Mouse (Mus musculus): ENCODE results near the gene Sipa1l3. TPM values are rescaled to one million over a fixed set of nuclear protein-coding genes. Genes with fewer than 3 reads are reported as not detected.

The Sipa1l3 gene
- polyA plus RNA-seq, 1 experiment = 93.0 TPM

DNA sequence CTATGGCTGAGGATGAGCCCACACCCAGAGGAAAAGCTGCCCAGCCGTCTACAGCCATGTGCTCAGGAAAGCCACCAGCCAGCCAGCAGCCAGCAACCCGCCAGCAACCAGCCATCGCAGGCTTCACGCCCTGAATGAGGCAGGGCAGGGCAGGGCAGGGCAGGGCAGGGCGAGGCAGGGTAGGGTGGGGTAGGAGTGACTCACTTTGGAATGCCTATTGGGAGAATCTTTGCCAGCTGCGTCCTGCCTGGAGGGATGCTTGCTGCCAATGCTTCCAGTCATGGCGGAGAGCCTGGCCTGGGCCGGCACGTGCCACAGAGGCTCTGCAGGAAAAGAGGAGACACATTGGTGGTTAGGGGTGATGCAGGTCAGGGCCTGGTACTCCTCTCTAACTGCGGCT, 168.0 kb downstream of the Sipa1l3 start:
- no peak for DNase-seq
- no peaks in the 10 kb centered on the region for H3K36me3 ChIP-seq (ENCODE audit: control insufficient read depth, insufficient read depth, low read length)
- H3K4me3 ChIP-seq (ENCODE audit: control insufficient read depth, insufficient read depth, low read length) = no peak overlapping the region
- TF ChIP-seq POLR2A (IDR thresholded peaks at IDR 0.05; ENCODE audit: control insufficient read depth, extremely low read depth, insufficient read depth, low read length, poor library complexity) (no peak), CTCF (IDR thresholded peaks at IDR 0.05; ENCODE audit: borderline replicate concordance, control insufficient read depth, extremely low read depth, insufficient read depth, low read length, poor library complexity) (no peak)
- 94% methylated on average over 10 of the region's 10 CpGs for WGBS
- no peak overlapping the region for H3K27ac ChIP-seq (ENCODE audit: control insufficient read depth, insufficient read depth, low read length)
- no peaks in the 10 kb centered on the region for H3K27me3 ChIP-seq (ENCODE audit: control insufficient read depth, insufficient read depth, low read length)
- H3K4me1 ChIP-seq (replicated peaks; ENCODE audit: control insufficient read depth, insufficient read depth, low read length) = no peaks in the 10 kb centered on the region

DNA sequence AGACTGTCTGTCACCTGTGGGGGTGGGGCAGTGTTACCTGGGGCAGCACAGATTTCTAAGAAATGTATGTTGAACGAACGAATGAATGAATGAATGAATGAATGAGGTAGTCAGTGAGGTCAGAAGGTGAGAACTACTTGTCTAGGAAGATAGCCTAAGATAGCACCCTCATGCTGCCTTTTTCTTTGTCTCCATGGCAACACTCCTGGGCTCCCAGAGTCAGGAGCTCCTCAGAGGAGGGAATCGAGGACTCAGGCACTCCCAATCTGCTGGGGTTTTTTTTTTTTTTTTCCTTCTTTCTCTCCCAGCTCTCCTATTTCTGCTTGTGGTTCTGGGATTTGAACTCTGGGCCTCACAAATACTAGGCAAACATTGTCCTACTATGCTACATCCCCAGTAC, 172.2 kb downstream of the Sipa1l3 start:
- H3K4me1 ChIP-seq (replicated peaks; ENCODE audit: control insufficient read depth, insufficient read depth, low read length) = no peaks in the 10 kb centered on the region
- no peaks in the 10 kb centered on the region for H3K36me3 ChIP-seq (ENCODE audit: control insufficient read depth, insufficient read depth, low read length)
- H3K4me3 ChIP-seq (ENCODE audit: control insufficient read depth, insufficient read depth, low read length) = no peak overlapping the region
- WGBS = 97% methylated on average over 3 of the region's 3 CpGs
- DNase-seq = no peak
- H3K27me3 ChIP-seq (ENCODE audit: control insufficient read depth, insufficient read depth, low read length) = no peaks in the 10 kb centered on the region
- TF ChIP-seq CTCF (IDR thresholded peaks at IDR 0.05; ENCODE audit: borderline replicate concordance, control insufficient read depth, extremely low read depth, insufficient read depth, low read length, poor library complexity) = no peak
- no peak for TF ChIP-seq POLR2A (IDR thresholded peaks at IDR 0.05; ENCODE audit: control insufficient read depth, extremely low read depth, insufficient read depth, low read length, poor library complexity)
- H3K27ac ChIP-seq (ENCODE audit: control insufficient read depth, insufficient read depth, low read length) = no peak overlapping the region

DNA sequence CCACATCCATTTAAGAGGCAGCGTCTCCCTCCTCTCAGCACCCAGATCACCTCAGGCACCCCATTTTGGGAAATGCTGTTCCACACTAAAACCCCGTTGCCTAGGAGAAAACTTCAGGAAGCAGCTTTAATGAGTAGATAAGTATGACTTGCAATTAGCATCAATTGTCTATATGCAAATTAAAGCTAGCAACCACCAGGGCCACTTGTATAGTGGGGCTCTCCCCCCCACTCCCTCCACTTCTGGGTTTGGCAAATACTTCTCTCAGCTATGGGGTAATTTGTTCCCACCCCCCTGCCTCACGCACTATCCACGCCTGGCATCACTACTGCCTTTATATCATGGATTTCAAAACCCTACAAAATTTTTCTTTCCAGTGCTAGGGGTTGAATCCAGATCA, 172.9 kb downstream of the Sipa1l3 start:
- Histone ChIP-seq H3K36me3 (ENCODE audit: control insufficient read depth, insufficient read depth, low read length) (no peaks in the 10 kb centered on the region), H3K4me3 (ENCODE audit: control insufficient read depth, insufficient read depth, low read length) (no peak overlapping the region), H3K27ac (ENCODE audit: control insufficient read depth, insufficient read depth, low read length) (no peak overlapping the region), H3K27me3 (ENCODE audit: control insufficient read depth, insufficient read depth, low read length) (no peaks in the 10 kb centered on the region), H3K4me1 (replicated peaks; ENCODE audit: control insufficient read depth, insufficient read depth, low read length) (no peaks in the 10 kb centered on the region)
- TF ChIP-seq POLR2A (IDR thresholded peaks at IDR 0.05; ENCODE audit: control insufficient read depth, extremely low read depth, insufficient read depth, low read length, poor library complexity) (no peak), CTCF (IDR thresholded peaks at IDR 0.05; ENCODE audit: borderline replicate concordance, control insufficient read depth, extremely low read depth, insufficient read depth, low read length, poor library complexity) (no peak)
- 97% methylated on average over 4 of the region's 4 CpGs for WGBS
- no peak for DNase-seq

- no peaks in the 10 kb centered on the region for H3K27me3 ChIP-seq (ENCODE audit: control insufficient read depth, insufficient read depth, low read length)
- DNase-seq = no peak
- TF ChIP-seq POLR2A (IDR thresholded peaks at IDR 0.05; ENCODE audit: control insufficient read depth, extremely low read depth, insufficient read depth, low read length, poor library complexity) = no peak
- TF ChIP-seq CTCF (IDR thresholded peaks at IDR 0.05; ENCODE audit: borderline replicate concordance, control insufficient read depth, extremely low read depth, insufficient read depth, low read length, poor library complexity) = no peak
- H3K4me1 ChIP-seq (replicated peaks; ENCODE audit: control insufficient read depth, insufficient read depth, low read length) = no peaks in the 10 kb centered on the region
- no peaks in the 10 kb centered on the region for H3K36me3 ChIP-seq (ENCODE audit: control insufficient read depth, insufficient read depth, low read length)
- H3K27ac ChIP-seq (ENCODE audit: control insufficient read depth, insufficient read depth, low read length) = no peak overlapping the region
- WGBS = 98% methylated on average over 7 of the region's 7 CpGs
- no peak overlapping the region for H3K4me3 ChIP-seq (ENCODE audit: control insufficient read depth, insufficient read depth, low read length)
Measured at GRCm38 (mm10) chr7:29343746-29344145, 174.7 kb downstream of the Sipa1l3 start.

- no peak for DNase-seq
Measured at GRCm38 (mm10) chr7:29342489-29343092, 175.8 kb downstream of the Sipa1l3 start.

DNA sequence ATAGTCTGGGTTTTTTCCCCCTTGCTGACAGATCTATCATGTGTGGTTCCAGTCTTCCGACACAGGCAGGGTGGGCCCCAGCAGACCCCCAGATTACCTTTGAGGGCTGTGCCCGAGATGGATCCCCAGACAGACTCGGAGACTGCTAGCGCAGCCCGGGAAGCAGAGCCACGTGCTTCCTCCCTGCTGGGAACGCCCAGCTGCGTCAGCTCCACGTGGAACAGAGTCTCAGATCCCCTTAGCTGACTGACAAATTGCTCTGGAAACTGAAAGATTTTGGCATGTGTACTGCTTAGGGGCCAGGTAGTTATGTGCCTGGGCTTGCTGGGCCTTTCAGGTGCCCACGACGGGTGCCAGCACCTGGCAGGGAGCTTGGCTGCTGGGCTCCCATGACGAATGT, 176.7 kb downstream of the Sipa1l3 start:
- no peaks in the 10 kb centered on the region for H3K4me1 ChIP-seq (replicated peaks; ENCODE audit: control insufficient read depth, insufficient read depth, low read length)
- H3K27ac ChIP-seq (ENCODE audit: control insufficient read depth, insufficient read depth, low read length) = no peak overlapping the region
- H3K4me3 ChIP-seq (ENCODE audit: control insufficient read depth, insufficient read depth, low read length) = no peak overlapping the region
- no peaks in the 10 kb centered on the region for H3K36me3 ChIP-seq (ENCODE audit: control insufficient read depth, insufficient read depth, low read length)
- TF ChIP-seq POLR2A (IDR thresholded peaks at IDR 0.05; ENCODE audit: control insufficient read depth, extremely low read depth, insufficient read depth, low read length, poor library complexity) (no peak), CTCF (IDR thresholded peaks at IDR 0.05; ENCODE audit: borderline replicate concordance, control insufficient read depth, extremely low read depth, insufficient read depth, low read length, poor library complexity) (no peak)
- WGBS = 90% methylated on average over 12 of the region's 12 CpGs
- DNase-seq = no peak
- H3K27me3 ChIP-seq (ENCODE audit: control insufficient read depth, insufficient read depth, low read length) = no peaks in the 10 kb centered on the region

More at GRCm38 (mm10) chr7:29342489-29343092, 175.8 kb downstream of the Sipa1l3 start:
- Histone ChIP-seq H3K27me3 (ENCODE audit: control insufficient read depth, insufficient read depth, low read length) (no peaks in the 10 kb centered on the region), H3K27ac (ENCODE audit: control insufficient read depth, insufficient read depth, low read length) (no peak overlapping the region), H3K4me1 (replicated peaks; ENCODE audit: control insufficient read depth, insufficient read depth, low read length) (no peaks in the 10 kb centered on the region), H3K36me3 (ENCODE audit: control insufficient read depth, insufficient read depth, low read length) (no peaks in the 10 kb centered on the region), H3K4me3 (ENCODE audit: control insufficient read depth, insufficient read depth, low read length) (no peak overlapping the region)
- no peak for TF ChIP-seq POLR2A (IDR thresholded peaks at IDR 0.05; ENCODE audit: control insufficient read depth, extremely low read depth, insufficient read depth, low read length, poor library complexity)
- TF ChIP-seq CTCF (IDR thresholded peaks at IDR 0.05; ENCODE audit: borderline replicate concordance, control insufficient read depth, extremely low read depth, insufficient read depth, low read length, poor library complexity) = no peak
- 87% methylated on average over 8 of the region's 8 CpGs for WGBS

DNA sequence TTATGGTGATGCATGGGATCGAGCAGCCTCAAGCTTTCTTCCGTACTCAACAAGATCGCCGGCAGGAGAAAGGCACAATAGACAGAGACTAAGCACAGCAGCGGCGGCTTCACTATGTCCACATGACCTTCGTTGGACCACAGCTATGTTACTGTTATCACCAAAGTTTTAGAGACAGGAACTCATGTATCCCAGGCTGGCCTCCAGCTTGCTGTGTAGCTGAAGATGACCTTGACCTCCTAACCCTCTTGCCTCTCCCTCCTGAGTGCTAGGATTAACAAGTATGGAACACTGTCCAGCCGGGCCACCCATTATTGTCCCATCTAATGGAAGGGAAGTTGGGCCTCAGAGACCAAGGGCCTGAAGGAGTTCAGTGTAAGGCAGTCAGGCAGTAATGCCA, 177.6 kb downstream of the Sipa1l3 start:
- no peaks in the 10 kb centered on the region for H3K4me1 ChIP-seq (replicated peaks; ENCODE audit: control insufficient read depth, insufficient read depth, low read length)
- no peaks in the 10 kb centered on the region for H3K27me3 ChIP-seq (ENCODE audit: control insufficient read depth, insufficient read depth, low read length)
- no peak for DNase-seq
- no peak overlapping the region for H3K4me3 ChIP-seq (ENCODE audit: control insufficient read depth, insufficient read depth, low read length)
- no peaks in the 10 kb centered on the region for H3K36me3 ChIP-seq (ENCODE audit: control insufficient read depth, insufficient read depth, low read length)
- no peak for TF ChIP-seq CTCF (IDR thresholded peaks at IDR 0.05; ENCODE audit: borderline replicate concordance, control insufficient read depth, extremely low read depth, insufficient read depth, low read length, poor library complexity)
- no peak for TF ChIP-seq POLR2A (IDR thresholded peaks at IDR 0.05; ENCODE audit: control insufficient read depth, extremely low read depth, insufficient read depth, low read length, poor library complexity)
- 97% methylated on average over 8 of the region's 8 CpGs for WGBS
- no peak overlapping the region for H3K27ac ChIP-seq (ENCODE audit: control insufficient read depth, insufficient read depth, low read length)

Data from thymus, adult 2 months (tissue).